14 mouse cellular contexts compared by ENCODE assay signal in genomic region chr14:75236636-75237003, GRCm38 (mm10). TPM values are rescaled to one million over a fixed set of nuclear protein-coding genes. Genes with fewer than 3 reads are reported as not detected.
DNase-seq lines count a peak whose midpoint lies in the region; ATAC-seq and TF ChIP-seq lines count a peak whose summit lies in the region.
"Had no signal": no experiment of that assay in that cellular context is flagged by ENCODE, and none has a peak within 500 bp of the region (broad histone marks: within the 10 kb centered on the region; RNA-seq: fewer than 3 reads in every experiment).

No protein-coding gene starts in this region.

- H3K4me2 ChIP-seq in kidney, embryonic 15.5 days: no peak overlapping the region
- peak overlapping the region; percentile 32; the same call in 1 of the 2 replicates for H3K4me2 ChIP-seq in forebrain, embryonic 12.5 days
- H3K4me2 ChIP-seq in hindbrain, embryonic 14.5 days (replicated peaks): 0 out of 2 replicates have a peak overlapping the region, but pooled peaks have one; percentile 37
- no peak overlapping the region for H3K4me2 ChIP-seq in neural tube, embryonic 13.5 days
- H3K4me2 ChIP-seq: limb, embryonic 12.5 days had no signal

- no peak overlapping the region for H3K9ac ChIP-seq in kidney, embryonic 15.5 days
- H3K9ac ChIP-seq in forebrain, embryonic 12.5 days: no peak overlapping the region
- H3K9ac ChIP-seq in hindbrain, embryonic 14.5 days: no peak overlapping the region
- H3K9ac ChIP-seq in neural tube, embryonic 13.5 days: no peak overlapping the region
- H3K9ac ChIP-seq: limb, embryonic 12.5 days; liver, embryonic 14.5 days had no signal

- WGBS in kidney, embryonic 15.5 days: 82% methylated on average over 4 of the region's 4 CpGs
- WGBS in kidney, adult 2 months: 75% methylated on average over 4 of the region's 4 CpGs
- WGBS in forebrain, embryonic 12.5 days: 21% methylated on average over 4 of the region's 4 CpGs
- WGBS in hindbrain, embryonic 14.5 days: 67% methylated on average over 4 of the region's 4 CpGs
- WGBS in neural tube, embryonic 13.5 days: 53% methylated on average over 4 of the region's 4 CpGs

- no peak for ATAC-seq in kidney, embryonic 15.5 days (replicated peaks; ENCODE audit: low FRiP score)
- ATAC-seq in forebrain, embryonic 12.5 days (ENCODE audit: low FRiP score): peak; percentile 52; the same call in 1 of the 2 replicates
- ATAC-seq in hindbrain, embryonic 14.5 days (ENCODE audit: low FRiP score): no peak
- ATAC-seq in neural tube, embryonic 13.5 days (ENCODE audit: low read depth): no peak

- DNase-seq in kidney, adult 2 months: no peak
- no peak for DNase-seq in hindbrain, embryonic 14.5 days (ENCODE audit: low spot score)
- no peak for DNase-seq in frontal cortex, postnatal 36 days (ENCODE audit: low spot score in 2 of 2)
- DNase-seq in lung, postnatal 14 days: no peak
- DNase-seq: adrenal gland, adult 8-10 months; gastrocnemius, postnatal 25 days; kidney, adult 9 months; thymus, postnatal 36 days had no signal

- H3K36me3 ChIP-seq in kidney, embryonic 15.5 days: no peaks in the 10 kb centered on the region
- H3K36me3 ChIP-seq in kidney, adult 2 months (ENCODE audit: control insufficient read depth, insufficient read depth, low read length): no peaks in the 10 kb centered on the region
- no peaks in the 10 kb centered on the region for H3K36me3 ChIP-seq in forebrain, embryonic 12.5 days (replicated peaks)
- H3K36me3 ChIP-seq in hindbrain, embryonic 14.5 days (replicated peaks; ENCODE audit: control insufficient read depth, insufficient read depth): no peaks in the 10 kb centered on the region
- H3K36me3 ChIP-seq in neural tube, embryonic 13.5 days: no peaks in the 10 kb centered on the region
- H3K36me3 ChIP-seq: limb, embryonic 12.5 days had no signal

- H3K27me3 ChIP-seq in kidney, embryonic 15.5 days: no peaks in the 10 kb centered on the region
- H3K27me3 ChIP-seq in kidney, adult 2 months (replicated peaks; ENCODE audit: control insufficient read depth, insufficient read depth, low read length): no peaks in the 10 kb centered on the region
- H3K27me3 ChIP-seq in forebrain, embryonic 12.5 days: no peaks in the 10 kb centered on the region; the same call in 1 of the 2 replicates
- no peaks in the 10 kb centered on the region for H3K27me3 ChIP-seq in hindbrain, embryonic 14.5 days (ENCODE audit: control insufficient read depth, insufficient read depth, low read length)
- no peaks in the 10 kb centered on the region for H3K27me3 ChIP-seq in neural tube, embryonic 13.5 days
- H3K27me3 ChIP-seq: limb, embryonic 12.5 days had no signal

- no peaks in the 10 kb centered on the region for H3K9me3 ChIP-seq in kidney, embryonic 15.5 days (replicated peaks)
- H3K9me3 ChIP-seq in forebrain, embryonic 12.5 days: no peaks in the 10 kb centered on the region
- no peaks in the 10 kb centered on the region for H3K9me3 ChIP-seq in hindbrain, embryonic 14.5 days (ENCODE audit: control insufficient read depth, low read length)
- no peaks in the 10 kb centered on the region for H3K9me3 ChIP-seq in neural tube, embryonic 13.5 days
- H3K9me3 ChIP-seq: limb, embryonic 12.5 days had no signal

- no peak for TF ChIP-seq CTCF in kidney, adult 2 months (conservative IDR thresholded peaks at IDR 0.05; ENCODE audit: insufficient read depth, insufficient read length, low read depth, low read length)

- peak overlapping the region; percentile 60; the same call in 1 of the 2 replicates for H3K27ac ChIP-seq in kidney, embryonic 15.5 days
- H3K27ac ChIP-seq in kidney, adult 2 months (ENCODE audit: insufficient read depth, low read depth, low read length): no peak overlapping the region
- peak overlapping the region; percentile 95 for H3K27ac ChIP-seq in forebrain, embryonic 12.5 days
- H3K27ac ChIP-seq in hindbrain, embryonic 14.5 days: peak overlapping the region; percentile 33
- H3K27ac ChIP-seq in neural tube, embryonic 13.5 days (replicated peaks): peak overlapping the region; percentile 55
- H3K27ac ChIP-seq: limb, embryonic 12.5 days; liver, embryonic 14.5 days; stomach, postnatal 0 days had no signal

- TF ChIP-seq POLR2A in kidney, adult 2 months (IDR thresholded peaks at IDR 0.05; ENCODE audit: low read depth, low read length): no peak

- 0 out of 2 replicates have a peak, but pooled peaks cover 5% of the 10 kb centered on the region for H3K4me1 ChIP-seq in kidney, embryonic 15.5 days
- no peaks in the 10 kb centered on the region for H3K4me1 ChIP-seq in kidney, adult 2 months (ENCODE audit: control insufficient read depth, insufficient read depth, low read length)
- H3K4me1 ChIP-seq in forebrain, embryonic 12.5 days: peaks cover 22% of the 10 kb centered on the region
- H3K4me1 ChIP-seq in hindbrain, embryonic 14.5 days (replicated peaks; ENCODE audit: control insufficient read depth, insufficient read depth, low read length): peaks cover 11% of the 10 kb centered on the region; the same call in 1 of the 2 replicates
- peaks cover 16% of the 10 kb centered on the region for H3K4me1 ChIP-seq in neural tube, embryonic 13.5 days (replicated peaks)
- H3K4me1 ChIP-seq: limb, embryonic 12.5 days had no signal

- no peak overlapping the region for H3K4me3 ChIP-seq in kidney, embryonic 15.5 days (replicated peaks)
- no peak overlapping the region for H3K4me3 ChIP-seq in kidney, adult 2 months (ENCODE audit: insufficient read depth, low read depth, low read length)
- H3K4me3 ChIP-seq in forebrain, embryonic 12.5 days (replicated peaks): no peak overlapping the region
- no peak overlapping the region for H3K4me3 ChIP-seq in hindbrain, embryonic 14.5 days (replicated peaks; ENCODE audit: low read length)
- H3K4me3 ChIP-seq in neural tube, embryonic 13.5 days: no peak overlapping the region
- H3K4me3 ChIP-seq: limb, embryonic 12.5 days had no signal

RNA-seq across cellular contexts. Expression of gene Cpb2, which starts 5.5 kb away (rescaled TPM):
- polyA plus RNA-seq in kidney, embryonic 15.5 days (2015; fragmentation: Nextera tagmentation; extraction: Ambion mirVana): 18.4 and 19.4 TPM in 2 replicates
- polyA plus RNA-seq in kidney, adult 2 months (2012; rRNA removed): 2.0 and 2.6 TPM in 2 replicates
- polyA plus RNA-seq in forebrain, embryonic 12.5 days (2016; fragmentation: Nextera tagmentation; extraction: Ambion mirVana): not detected in 2 replicates
- polyA plus RNA-seq in hindbrain, embryonic 14.5 days (2014; fragmentation: Nextera tagmentation; extraction: Ambion mirVana): 0.17 TPM in 1 of 2 replicates, not detected in the other
- polyA plus RNA-seq in neural tube, embryonic 13.5 days (2015; fragmentation: Nextera tagmentation; extraction: Ambion mirVana): not detected in 2 replicates
- polyA plus RNA-seq: limb, embryonic 12.5 days had no signal

RNA-seq across cellular contexts. Expression of gene Zc3h13, which starts 47.6 kb away (rescaled TPM):
- 34.0 and 36.1 TPM in 2 replicates for polyA plus RNA-seq in kidney, embryonic 15.5 days (2015; fragmentation: Nextera tagmentation; extraction: Ambion mirVana)
- 6.4 and 7.0 TPM in 2 replicates for polyA plus RNA-seq in kidney, adult 2 months (2012; rRNA removed)
- 48.1 and 49.6 TPM in 2 replicates for polyA plus RNA-seq in forebrain, embryonic 12.5 days (2016; fragmentation: Nextera tagmentation; extraction: Ambion mirVana)
- 34.5 and 34.6 TPM in 2 replicates for polyA plus RNA-seq in hindbrain, embryonic 14.5 days (2014; fragmentation: Nextera tagmentation; extraction: Ambion mirVana)
- polyA plus RNA-seq in neural tube, embryonic 13.5 days (2015; fragmentation: Nextera tagmentation; extraction: Ambion mirVana): 37.9 and 44.2 TPM in 2 replicates

Comparison
In these comparisons a context has a peak if more than half of its experiments do, and no peak if none do; other contexts are left out.
1. H3K4me2 ChIP-seq: peak in forebrain, embryonic 12.5 days (single experiment) and hindbrain, embryonic 14.5 days (single experiment); none in kidney, embryonic 15.5 days (single experiment) and neural tube, embryonic 13.5 days (single experiment).